Mouse (Mus musculus) CH12.LX (cell line): ENCODE measurements around the gene Hpse2.

Experiments
- JUND ChIP-seq: conservative IDR thresholded peaks from 2 replicates; pipeline ENCODE4 v1.6.1; 2011; ENCODE audit warnings: low read depth, low read length, improper control_type of control experiment
- RCOR1 ChIP-seq: conservative IDR thresholded peaks from 2 replicates; pipeline ENCODE4 v1.6.1; 2012; ENCODE audit warnings: low read depth, mild to moderate bottlenecking, inconsistent platforms, low read length, improper control_type of control experiment

- TF ChIP-seq RCOR1 = no peak
- TF ChIP-seq JUND = no peak
These were observed 478.4 kb downstream of the Hpse2 start for GRCm38 (mm10) chr19:42909719-42910118.
